In the genomic region with DNA sequence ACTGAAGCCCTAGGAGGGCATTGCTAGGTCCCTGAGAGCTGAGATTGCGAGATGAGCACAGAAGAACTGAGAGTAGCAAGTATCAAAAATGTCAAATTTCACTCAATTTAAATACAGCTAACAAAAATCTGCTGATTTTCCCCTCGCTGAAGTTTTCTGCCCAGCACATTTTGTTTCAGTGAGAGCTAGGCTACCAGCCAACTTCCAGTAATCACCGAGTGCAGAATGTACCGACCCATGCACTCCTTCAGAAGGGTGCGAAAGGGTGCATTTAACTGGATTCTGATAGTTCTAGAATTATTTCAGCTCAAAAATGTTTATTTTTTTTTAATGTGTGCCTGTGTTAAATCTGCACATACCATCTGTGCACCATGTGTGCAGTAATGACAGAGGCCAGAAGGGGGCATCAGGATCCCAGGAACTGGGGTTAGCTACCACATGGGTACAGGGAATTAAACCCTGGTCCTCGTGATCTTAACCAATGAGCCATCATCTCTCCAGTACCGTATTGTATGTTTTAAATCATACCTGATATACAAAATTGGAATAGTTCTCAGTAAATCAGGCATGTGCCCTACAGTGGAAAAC, we compare ENCODE assay signal across 18 mouse cellular contexts. TPM values are rescaled to one million over a fixed set of nuclear protein-coding genes. Genes with fewer than 3 reads are reported as not detected.
DNase-seq lines count a peak whose midpoint lies in the region; ATAC-seq and TF ChIP-seq lines count a peak whose summit lies in the region.
"Had no signal": no experiment of that assay in that cellular context is flagged by ENCODE, and none has a peak within 500 bp of the region (broad histone marks: within the 10 kb centered on the region; RNA-seq: fewer than 3 reads in every experiment).

No protein-coding gene starts in this region.

- peak; percentile 12; the same call in 1 of the 2 replicates for TF ChIP-seq CTCF in gastrocnemius, adult 2 months (IDR thresholded peaks at IDR 0.05)
- peak; percentile 45 for TF ChIP-seq CTCF in liver, postnatal 0 days (IDR thresholded peaks at IDR 0.05; ENCODE audit: low read depth)
- TF ChIP-seq CTCF in MEL (IDR thresholded peaks at IDR 0.05 in 2 of 3, conservative IDR thresholded peaks at IDR 0.05 in 1 of 3; ENCODE audit: control insufficient read depth in 1 of 3, insufficient read depth in 1 of 3, low read depth in 2 of 3, low read length in 3 of 3, poor library complexity in 1 of 3, severe bottlenecking in 1 of 3) = peak; percentile 41 to 56 (median 46); a peak in 5 of 6 replicates
- peak; percentile 66 for TF ChIP-seq CTCF in layer of hippocampus, adult 2 months (conservative IDR thresholded peaks at IDR 0.05)

- no peaks in the 10 kb centered on the region for H3K79me2 ChIP-seq in MEL (ENCODE audit: control insufficient read depth, insufficient read depth, low read length, poor library complexity)

- H3K4me2 ChIP-seq in liver, postnatal 0 days (ENCODE audit: low read depth, low read length) = no peak overlapping the region
- no peak overlapping the region for H3K4me2 ChIP-seq in liver, embryonic 11.5 days
- H3K4me2 ChIP-seq in forebrain, embryonic 13.5 days = no peak overlapping the region
- H3K4me2 ChIP-seq: neural tube, embryonic 13.5 days had no signal

- TF ChIP-seq POLR2A in MEL (IDR thresholded peaks at IDR 0.05; ENCODE audit: control insufficient read depth in 1 of 2, insufficient read depth in 1 of 2, low read depth in 1 of 2, low read length in 2 of 2, poor library complexity in 1 of 2) = no peak

- TF ChIP-seq RAD21 in MEL (IDR thresholded peaks at IDR 0.05; ENCODE audit: low read depth, low read length) = peak; percentile 57

- no peak for TF ChIP-seq EP300 in liver, postnatal 0 days (IDR thresholded peaks at IDR 0.05; ENCODE audit: low read depth)
- TF ChIP-seq EP300 in MEL (IDR thresholded peaks at IDR 0.05; ENCODE audit: low read depth in 1 of 2, low read length in 2 of 2) = no peak

- H3K36me3 ChIP-seq in liver, postnatal 0 days (replicated peaks; ENCODE audit: insufficient read depth, low read length) = no peaks in the 10 kb centered on the region
- no peaks in the 10 kb centered on the region for H3K36me3 ChIP-seq in liver, embryonic 11.5 days (ENCODE audit: control insufficient read depth, insufficient read depth, low read length)
- no peaks in the 10 kb centered on the region for H3K36me3 ChIP-seq in MEL (ENCODE audit: control insufficient read depth in 1 of 2, insufficient read depth in 2 of 2, low read length in 2 of 2)
- no peaks in the 10 kb centered on the region for H3K36me3 ChIP-seq in forebrain, embryonic 13.5 days (ENCODE audit: poor library complexity, severe bottlenecking)
- H3K36me3 ChIP-seq: limb, embryonic 10.5 days; neural tube, embryonic 13.5 days had no signal

- no peak overlapping the region for H3K27ac ChIP-seq in gastrocnemius, adult 2 months
- H3K27ac ChIP-seq in liver, postnatal 0 days (ENCODE audit: low read depth) = no peak overlapping the region
- H3K27ac ChIP-seq in liver, embryonic 11.5 days (ENCODE audit: low read depth, low read length) = no peak overlapping the region
- no peak overlapping the region for H3K27ac ChIP-seq in MEL (ENCODE audit: control insufficient read depth, low read depth, low read length)
- H3K27ac ChIP-seq in layer of hippocampus, adult 2 months = peak overlapping the region; percentile 81
- H3K27ac ChIP-seq in forebrain, embryonic 13.5 days = no peak overlapping the region
- H3K27ac ChIP-seq: limb, embryonic 10.5 days; neural tube, embryonic 13.5 days had no signal

- ATAC-seq in liver, postnatal 0 days = no peak
- no peak for ATAC-seq in liver, embryonic 11.5 days (replicated peaks; ENCODE audit: low FRiP score)
- ATAC-seq in forebrain, embryonic 13.5 days = no peak
- ATAC-seq: inflammation-experienced regulatory T-cells, adult 6 months had no signal

- H3K4me3 ChIP-seq in gastrocnemius, adult 2 months = no peak overlapping the region
- H3K4me3 ChIP-seq in liver, postnatal 0 days (ENCODE audit: low read depth, low read length) = no peak overlapping the region
- no peak overlapping the region for H3K4me3 ChIP-seq in liver, embryonic 11.5 days (ENCODE audit: low read depth, low read length)
- no peak overlapping the region for H3K4me3 ChIP-seq in MEL (ENCODE audit: control insufficient read depth in 1 of 2, insufficient read depth in 1 of 2, low read depth in 2 of 2, low read length in 2 of 2)
- H3K4me3 ChIP-seq in layer of hippocampus, adult 2 months = no peak overlapping the region
- no peak overlapping the region for H3K4me3 ChIP-seq in forebrain, embryonic 13.5 days
- H3K4me3 ChIP-seq: limb, embryonic 10.5 days; neural tube, embryonic 13.5 days had no signal

- no peak overlapping the region for H3K9ac ChIP-seq in liver, postnatal 0 days (replicated peaks)
- no peak overlapping the region for H3K9ac ChIP-seq in liver, embryonic 11.5 days (ENCODE audit: low read depth, low read length)
- no peak overlapping the region for H3K9ac ChIP-seq in MEL (ENCODE audit: control insufficient read depth, low read depth, low read length, poor library complexity, severe bottlenecking)
- no peak overlapping the region for H3K9ac ChIP-seq in forebrain, embryonic 13.5 days
- H3K9ac ChIP-seq: neural tube, embryonic 13.5 days had no signal

- H3K9me3 ChIP-seq in liver, postnatal 0 days (ENCODE audit: low read length) = no peaks in the 10 kb centered on the region
- H3K9me3 ChIP-seq in liver, embryonic 11.5 days (ENCODE audit: control insufficient read depth, low read length) = no peaks in the 10 kb centered on the region
- H3K9me3 ChIP-seq in MEL (replicated peaks; ENCODE audit: insufficient read depth, low read length) = no peaks in the 10 kb centered on the region
- H3K9me3 ChIP-seq in forebrain, embryonic 13.5 days (replicated peaks) = no peaks in the 10 kb centered on the region
- H3K9me3 ChIP-seq: limb, embryonic 10.5 days; neural tube, embryonic 13.5 days had no signal

- no peaks in the 10 kb centered on the region for H3K27me3 ChIP-seq in liver, postnatal 0 days (ENCODE audit: insufficient read depth, low read length)
- no peaks in the 10 kb centered on the region for H3K27me3 ChIP-seq in liver, embryonic 11.5 days (replicated peaks; ENCODE audit: control insufficient read depth, insufficient read depth, low read length)
- H3K27me3 ChIP-seq in MEL (ENCODE audit: control insufficient read depth in 1 of 2, insufficient read depth in 2 of 2, low read length in 2 of 2) = no peaks in the 10 kb centered on the region
- no peaks in the 10 kb centered on the region for H3K27me3 ChIP-seq in forebrain, embryonic 13.5 days
- H3K27me3 ChIP-seq: neural tube, embryonic 13.5 days had no signal

- intact Hi-C loops in gastrocnemius, adult 2 months (cut with DNase I) = no loop called here

- DNase-seq in gastrocnemius, adult 2 months = no peak
- DNase-seq in gastrocnemius, adult 18-20 months (ENCODE audit: low spot score) = no peak
- DNase-seq in liver, postnatal 0 days = no peak
- no peak for DNase-seq in liver, embryonic 11.5 days (ENCODE audit: low spot score)
- DNase-seq in MEL (ENCODE audit: low read depth, low spot score) = peak; percentile 20
- peak; percentile 46 to 58 for DNase-seq in layer of hippocampus, adult 2 months (ENCODE audit: low spot score in 2 of 2)
- no peak for DNase-seq in cerebellum, adult 9-11 months
- DNase-seq: adrenal gland, postnatal 36 days; cerebellum, adult 18-20 months; heart, adult 11 months; heart, postnatal 10 days; kidney, postnatal 4 days; midbrain, embryonic 14.5 days; retina, postnatal 1 day had no signal

- 79% methylated on average over 7 of the region's 7 CpGs for WGBS in liver, postnatal 0 days (ENCODE audit: insufficient replicate concordance)
- WGBS in liver, embryonic 11.5 days = 84% methylated on average over 7 of the region's 7 CpGs
- WGBS in forebrain, embryonic 13.5 days = 90% methylated on average over 7 of the region's 7 CpGs

- H3K4me1 ChIP-seq in liver, postnatal 0 days (ENCODE audit: insufficient read depth) = no peaks in the 10 kb centered on the region
- no peaks in the 10 kb centered on the region for H3K4me1 ChIP-seq in liver, embryonic 11.5 days (replicated peaks; ENCODE audit: control insufficient read depth, insufficient read depth, low read length)
- H3K4me1 ChIP-seq in MEL (ENCODE audit: control insufficient read depth in 1 of 2, insufficient read depth in 2 of 2, low read length in 2 of 2) = no peaks in the 10 kb centered on the region
- no peaks in the 10 kb centered on the region for H3K4me1 ChIP-seq in forebrain, embryonic 13.5 days
- H3K4me1 ChIP-seq: limb, embryonic 10.5 days had no signal

TF ChIP-seq in MEL, 35 proteins besides CTCF, POLR2A, EP300 and RAD21:
- no peak for TF ChIP-seq POLR2AphosphoS5 (IDR thresholded peaks at IDR 0.05; ENCODE audit: borderline replicate concordance, low read depth, low read length)
- no peak for TF ChIP-seq CHD2 (IDR thresholded peaks at IDR 0.05; ENCODE audit: low read length)
- TF ChIP-seq KAT2A (conservative IDR thresholded peaks at IDR 0.05; ENCODE audit: low read depth, low read length) = no peak
- no peak for TF ChIP-seq TAL1 (IDR thresholded peaks at IDR 0.05; ENCODE audit: low read length)
- peak; percentile 65 for TF ChIP-seq SMC3 (IDR thresholded peaks at IDR 0.05; ENCODE audit: low read depth, low read length)
- TF ChIP-seq ZC3H11A (IDR thresholded peaks at IDR 0.05; ENCODE audit: low read depth, low read length) = peak; percentile 41; the same call in 1 of the 2 replicates
TF ChIP-seq in MEL: peak in this region for 2.

RNA-seq across cellular contexts. Expression of a gene that starts 12.5 kb away (rescaled TPM):
- total RNA-seq in gastrocnemius, adult 2 months (2021) = not detected
- not detected for total RNA-seq in gastrocnemius, adult 18-20 months (2021)
- polyA plus RNA-seq in liver, postnatal 0 days (2015; fragmentation: Nextera tagmentation; extraction: Ambion mirVana) = 6.5 and 8.5 TPM in 2 replicates
- 17.1 TPM in 2 replicates for polyA plus RNA-seq in liver, embryonic 11.5 days (2014; fragmentation: Nextera tagmentation; extraction: Ambion mirVana)
- total RNA-seq in MEL (2012; rRNA removed) = 0.69 and 0.75 TPM in 2 replicates
- polyA plus RNA-seq in MEL (2012; ENCODE audit: insufficient read depth in 1 of 2, insufficient read length in 2 of 2, low read depth in 1 of 2, low replicate concordance in 2 of 2, missing spikeins in 1 of 2) = 1 to 10 TPM in 1 of 2 experiments, not detected in 1; 2.9 TPM
- under 1 TPM; 0.47 to 0.61 TPM for total RNA-seq in layer of hippocampus, adult 2 months (2021)
- 4.6 and 5.1 TPM in 2 replicates for polyA plus RNA-seq in forebrain, embryonic 13.5 days (2015; fragmentation: Nextera tagmentation; extraction: Ambion mirVana)
- total RNA-seq: adrenal gland, postnatal 36 days had no signal

Comparison
In these comparisons a context has a peak if more than half of its experiments do, and no peak if none do; other contexts are left out.
1. DNase-seq: peak in MEL (single experiment) and layer of hippocampus, adult 2 months (2 of 2); none in gastrocnemius, adult 2 months (single experiment), gastrocnemius, adult 18-20 months (single experiment), liver, postnatal 0 days (single experiment), liver, embryonic 11.5 days (single experiment) and cerebellum, adult 9-11 months (single experiment).
2. CTCF ChIP-seq: peak in every context shown above with its lines; median percentile 66 in layer of hippocampus, adult 2 months; 46 in MEL; 45 in liver, postnatal 0 days; 12 in gastrocnemius, adult 2 months.